Mouse (Mus musculus): ENCODE data around the gene Trip11.
A peak's percentile ranks its signal among the peaks of the same experiment; 100 is the strongest.

The Trip11 gene

DNA sequence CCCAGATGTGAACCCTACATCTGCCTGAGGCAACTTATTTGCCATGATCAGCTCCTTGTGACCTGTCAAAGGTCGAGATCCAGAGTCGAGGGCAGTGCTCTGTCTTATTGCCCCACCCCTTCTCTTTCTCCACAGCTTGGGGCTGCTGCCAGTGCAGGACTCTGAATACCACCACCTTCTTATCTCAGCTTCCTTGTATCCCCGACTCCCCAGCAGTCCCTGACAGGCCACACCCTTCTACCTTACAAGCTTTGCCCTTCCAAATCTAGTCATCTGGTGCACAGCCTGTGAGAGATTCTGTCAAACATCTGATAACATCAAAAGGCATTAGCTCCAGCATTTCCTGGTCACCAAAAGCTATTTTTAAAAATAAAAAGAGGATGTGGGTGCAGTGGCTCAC lies 91.5 kb downstream of the Trip11 start:
- no peak for DNase-seq (ENCODE audit: low read depth, low spot score)

DNA sequence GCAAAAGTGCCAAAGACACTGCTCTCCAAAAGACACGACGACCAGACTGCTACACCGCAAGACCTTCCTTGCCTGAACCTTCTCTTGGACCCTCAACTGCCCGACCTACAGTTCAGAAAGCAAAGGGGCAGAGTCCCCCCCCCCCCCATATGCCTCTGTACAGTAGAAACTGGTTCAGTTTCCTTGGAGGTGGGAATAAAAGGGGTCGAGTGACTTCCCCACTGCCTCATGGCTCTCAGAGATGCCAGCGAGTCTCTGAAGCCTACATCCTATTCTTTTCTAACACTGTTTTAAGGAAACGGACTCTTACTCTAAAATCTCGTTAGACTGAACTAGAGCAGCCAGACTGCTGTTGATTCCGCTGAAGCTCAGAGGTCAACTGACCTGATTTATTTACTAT lies 93.5 kb downstream of the Trip11 start:
- DNase-seq (ENCODE audit: low read depth, low spot score): no peak

DNA sequence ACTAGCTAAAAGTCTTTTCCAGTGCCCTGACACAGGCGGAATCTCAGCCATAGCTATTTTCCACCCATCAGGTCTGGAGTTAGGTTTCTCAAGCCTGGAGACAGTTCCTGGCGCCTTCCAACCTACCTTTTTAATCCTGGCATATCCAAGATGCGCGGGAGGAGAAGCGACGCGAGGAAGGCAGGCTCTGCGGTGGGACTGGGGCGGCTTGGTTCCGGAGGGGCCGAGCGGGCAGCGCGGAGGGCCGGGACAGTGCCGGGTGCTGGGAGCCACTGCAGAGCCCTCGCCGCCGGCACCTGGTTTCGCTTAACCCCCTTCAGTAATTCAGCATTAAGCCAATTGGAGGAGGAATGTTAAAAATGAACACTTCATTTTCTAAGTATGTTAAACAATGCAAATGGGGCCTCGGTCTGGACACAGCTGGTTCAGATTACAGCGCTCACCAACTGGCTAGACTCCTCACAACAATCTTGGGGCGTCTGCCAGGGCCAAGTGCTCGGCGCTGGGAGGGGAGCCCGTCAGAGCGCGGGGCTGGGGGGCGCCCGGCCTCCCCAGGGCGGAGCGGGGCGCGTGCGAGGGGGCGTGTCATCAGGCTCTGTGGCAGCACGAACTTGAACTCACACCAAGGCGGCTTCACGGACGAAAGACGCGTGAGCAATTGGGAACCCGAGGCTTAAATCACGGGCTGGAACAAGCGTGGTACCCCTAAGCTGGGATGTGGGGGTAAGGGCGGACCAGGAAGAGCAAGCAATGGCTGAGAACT lies 94.3 kb downstream of the Trip11 start, which contains the start of gene Fbln5:
TSS of gene Fbln5 (minus strand) at position 448 of the 763 bp plus-strand sequence.
- DNase-seq (ENCODE audit: low read depth, low spot score): peak; percentile 7

DNA sequence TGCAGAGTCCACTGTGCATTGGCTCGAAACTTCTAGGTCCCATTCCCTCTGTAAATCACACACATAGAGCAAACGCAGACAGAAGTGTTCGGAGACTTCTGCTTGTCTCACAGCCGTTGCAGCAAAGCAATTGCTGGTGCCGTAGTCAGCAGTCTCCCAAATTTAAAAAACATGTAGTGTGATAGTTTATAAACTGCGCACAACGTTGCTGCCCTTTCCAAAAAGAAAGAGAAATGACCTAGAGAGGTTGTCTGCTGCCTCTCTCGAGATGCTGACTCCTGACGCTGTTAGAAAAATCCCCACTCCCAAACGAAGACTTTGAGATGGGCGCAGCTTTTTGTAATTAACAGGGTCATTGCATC lies 94.8 kb downstream of the Trip11 start:
- DNase-seq (ENCODE audit: low read depth, low spot score): no peak

DNA sequence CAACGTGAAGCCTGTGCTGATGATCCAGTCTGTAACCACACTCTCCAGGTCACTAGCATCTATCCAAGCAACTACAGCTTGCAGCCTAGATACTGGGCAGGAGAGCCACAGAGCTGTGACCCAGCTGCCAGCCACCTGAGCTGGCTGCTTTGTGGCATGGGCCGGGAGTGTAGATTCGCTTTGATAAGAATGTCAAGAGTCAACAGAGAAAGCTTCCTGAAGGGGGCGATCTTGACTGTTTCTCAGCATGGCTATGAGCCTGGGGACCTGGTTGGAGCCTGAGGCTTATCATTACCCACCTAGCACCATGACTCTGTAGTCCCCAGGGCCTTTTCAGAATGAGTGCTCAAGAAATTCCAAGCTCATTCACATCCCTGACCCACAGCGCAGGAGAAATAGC lies 96.3 kb downstream of the Trip11 start:
- DNase-seq (ENCODE audit: low read depth, low spot score): peak; percentile 45

DNA sequence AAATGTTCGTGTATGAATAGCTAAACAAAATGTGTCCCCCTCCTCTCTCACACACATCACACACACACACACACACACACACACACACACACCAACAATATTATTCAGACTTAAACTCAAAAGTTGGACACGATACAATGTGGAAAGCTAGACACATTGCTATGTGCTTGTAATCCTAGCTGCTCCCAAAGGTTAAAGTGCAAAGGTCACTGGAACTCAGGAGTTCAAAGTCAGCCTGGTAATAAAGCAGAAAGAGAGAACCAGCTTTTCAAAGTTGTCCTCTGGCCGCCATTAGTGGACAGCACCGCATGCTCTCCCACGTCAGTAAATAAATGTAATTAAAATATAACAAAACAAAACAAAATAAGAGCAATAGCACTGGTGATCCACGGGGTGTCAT lies 97.3 kb downstream of the Trip11 start:
- DNase-seq (ENCODE audit: low read depth, low spot score): no peak

DNA sequence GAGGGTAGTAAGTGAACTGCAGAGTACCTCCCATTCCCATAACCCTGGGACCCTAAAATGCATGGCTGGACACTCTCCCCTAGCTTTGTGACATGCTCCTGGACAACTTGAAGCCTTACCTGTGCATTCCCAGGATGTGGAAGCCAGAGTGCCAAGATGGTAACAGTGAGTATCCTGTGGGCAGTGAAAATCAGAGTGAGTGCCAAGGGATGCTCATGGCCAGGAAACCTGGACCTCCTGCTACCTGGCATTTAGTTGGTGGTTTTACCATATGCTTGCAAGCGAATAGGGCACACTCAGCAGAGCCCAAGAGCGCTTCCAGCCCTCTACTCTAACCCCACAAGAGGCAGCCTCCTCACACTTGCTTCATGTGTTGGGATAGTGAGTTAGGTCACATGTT lies 98.6 kb downstream of the Trip11 start:
- no peak for DNase-seq (ENCODE audit: low read depth, low spot score)

DNA sequence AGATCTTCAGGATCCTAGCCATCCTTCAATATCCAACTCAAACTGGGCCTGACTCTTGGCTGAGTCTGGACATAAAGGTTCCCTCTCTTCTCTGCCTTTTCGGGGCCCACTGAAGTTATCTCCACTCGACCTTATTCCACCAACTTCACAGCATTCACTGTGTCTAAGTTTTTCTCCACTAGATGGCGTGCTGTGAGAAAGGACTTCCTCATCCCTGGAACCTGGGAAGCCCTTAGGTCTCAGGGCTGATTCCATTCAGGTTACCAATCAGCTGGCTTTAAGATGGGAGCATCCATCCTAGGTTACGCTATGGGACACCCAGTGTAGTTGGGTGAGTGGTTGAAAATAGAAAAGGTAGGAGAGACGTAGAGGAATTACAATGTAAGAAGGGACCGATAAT lies 101.9 kb downstream of the Trip11 start:
- peak; percentile 18 for DNase-seq (ENCODE audit: low read depth, low spot score)

DNA sequence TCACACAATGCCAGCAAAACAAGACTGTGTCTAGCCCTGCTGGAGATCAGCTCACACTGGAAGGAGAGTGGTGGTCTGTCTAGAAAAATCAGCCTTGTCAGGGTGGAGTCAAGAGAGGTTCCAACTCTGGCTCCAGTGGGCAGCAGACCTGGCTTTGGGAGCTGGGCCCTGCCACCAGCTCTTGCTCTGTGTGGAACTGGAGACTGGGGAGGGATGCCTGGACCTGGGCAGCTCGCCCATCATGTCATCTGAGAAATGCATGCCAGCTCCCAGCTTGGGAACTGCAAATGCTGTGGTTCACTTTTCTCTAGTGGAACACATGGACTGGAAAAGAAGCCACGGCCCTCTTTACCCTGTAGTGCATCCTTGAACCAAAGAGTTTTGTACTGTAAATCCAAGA lies 102.6 kb downstream of the Trip11 start:
- no peak for DNase-seq (ENCODE audit: low read depth, low spot score)

DNA sequence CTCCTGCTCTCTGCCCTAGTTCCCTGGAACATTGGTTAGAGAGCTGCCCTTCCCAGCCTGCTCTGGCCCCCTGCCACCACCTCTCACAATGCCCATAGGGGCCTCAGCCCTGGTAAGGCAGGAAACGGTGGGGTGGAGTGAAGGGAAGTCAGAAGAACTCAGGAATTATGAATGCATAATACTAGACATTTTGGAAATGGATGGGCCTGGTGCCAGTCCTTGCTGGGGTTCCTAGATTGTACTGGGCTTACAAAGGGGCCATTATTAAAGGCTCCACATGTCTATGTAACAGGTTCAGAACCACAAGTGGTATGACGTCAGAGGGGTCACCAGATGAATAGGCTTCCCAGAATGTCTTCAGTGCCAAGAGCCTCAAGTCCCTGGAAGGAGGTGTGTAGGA lies 105.7 kb downstream of the Trip11 start:
- no peak for DNase-seq (ENCODE audit: low read depth, low spot score)

DNA sequence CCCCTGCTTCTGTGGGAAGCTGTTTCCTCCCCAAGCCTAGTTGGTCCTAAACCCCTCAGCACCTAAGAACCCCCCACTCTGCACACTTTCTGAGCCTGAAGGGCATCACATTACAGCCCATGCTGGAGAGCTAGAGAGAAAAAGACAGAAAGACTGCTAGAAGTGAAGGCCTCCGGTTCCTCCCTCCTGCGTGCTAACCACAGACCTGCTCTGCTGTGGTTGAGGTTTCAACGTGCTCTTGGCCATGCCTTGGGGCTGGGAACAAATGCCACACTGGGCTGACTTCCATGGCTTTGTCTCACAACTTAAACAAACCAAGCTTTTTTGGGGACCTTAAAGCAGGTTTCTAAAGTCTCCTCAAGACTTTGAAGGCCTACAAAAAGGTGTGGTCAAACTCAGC lies 110.6 kb downstream of the Trip11 start:
- no peak for DNase-seq (ENCODE audit: low read depth, low spot score)

DNA sequence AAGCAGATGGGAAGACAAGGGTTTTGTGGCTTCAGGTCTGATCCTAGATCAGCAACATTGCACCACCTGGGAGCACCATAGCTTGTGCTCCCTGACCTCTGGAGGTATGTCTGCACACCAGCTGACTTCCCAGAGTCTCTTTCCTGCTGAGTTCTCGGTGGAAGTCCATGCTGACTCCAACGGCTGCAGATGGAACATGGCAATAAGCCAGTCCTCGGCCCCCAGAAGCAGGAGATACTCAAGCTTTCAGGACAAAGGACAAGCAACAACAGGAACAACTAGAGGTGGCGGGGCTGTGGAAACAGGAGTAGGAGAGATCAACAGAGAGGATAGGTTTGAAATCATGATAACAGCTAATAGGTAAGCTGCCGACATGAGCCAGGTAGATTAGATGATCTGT lies 111.3 kb downstream of the Trip11 start:
- DNase-seq (ENCODE audit: low read depth, low spot score): no peak

DNA sequence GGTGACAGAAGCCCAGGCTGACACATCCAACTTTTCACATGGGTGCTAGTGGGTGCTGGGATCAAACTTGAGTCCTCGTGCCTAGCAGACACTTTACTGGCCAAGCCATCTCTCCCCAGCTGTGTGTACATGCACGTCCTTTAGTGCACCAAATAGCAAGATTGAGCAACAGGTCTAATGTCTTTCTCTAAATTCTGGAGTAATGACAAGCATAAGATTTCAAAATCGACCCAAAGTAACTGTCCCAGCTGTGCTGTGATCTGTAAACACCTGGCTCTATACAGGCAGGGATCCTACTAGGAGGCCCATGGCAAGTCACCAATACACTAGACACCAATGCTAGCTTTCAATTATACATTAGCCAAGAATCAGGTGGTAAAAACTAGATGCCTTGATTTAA lies 112.0 kb downstream of the Trip11 start:
- no peak for DNase-seq (ENCODE audit: low read depth, low spot score)

DNA sequence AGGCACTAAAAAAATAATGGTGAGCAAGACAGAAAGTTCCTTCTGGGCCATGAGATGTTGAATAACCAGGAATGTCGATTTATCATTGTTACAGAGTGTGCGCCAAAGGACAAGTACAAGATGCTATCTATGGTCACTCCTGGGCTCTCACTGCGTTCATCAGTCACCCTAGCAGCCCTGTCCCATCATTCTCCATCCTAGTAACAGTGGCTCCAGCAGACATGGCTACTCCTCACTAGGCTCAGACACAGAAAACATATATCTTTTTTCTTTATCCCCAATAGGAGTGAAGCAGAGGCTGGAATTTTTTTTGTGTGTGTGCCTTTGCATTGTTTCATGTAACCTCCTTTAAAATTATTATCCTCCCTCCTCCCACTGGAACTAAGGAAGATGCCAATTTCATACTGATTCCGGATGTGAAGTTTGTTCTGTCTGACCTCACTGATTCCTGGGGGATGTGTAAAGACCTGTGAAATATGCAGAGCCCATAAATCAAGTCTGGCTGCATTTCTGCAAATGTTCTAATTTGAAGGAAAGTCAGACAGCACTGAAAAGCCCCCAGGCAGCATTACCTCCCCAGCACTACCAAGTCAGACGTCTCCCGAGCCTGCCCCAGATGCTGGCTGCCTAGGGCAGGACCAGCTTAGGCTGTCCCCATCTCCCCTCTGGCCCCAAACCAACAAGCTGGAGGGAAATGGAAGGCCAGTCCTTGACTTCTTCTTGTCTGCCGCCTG lies 114.7 kb downstream of the Trip11 start:
- DNase-seq (ENCODE audit: low read depth, low spot score): no peak

DNA sequence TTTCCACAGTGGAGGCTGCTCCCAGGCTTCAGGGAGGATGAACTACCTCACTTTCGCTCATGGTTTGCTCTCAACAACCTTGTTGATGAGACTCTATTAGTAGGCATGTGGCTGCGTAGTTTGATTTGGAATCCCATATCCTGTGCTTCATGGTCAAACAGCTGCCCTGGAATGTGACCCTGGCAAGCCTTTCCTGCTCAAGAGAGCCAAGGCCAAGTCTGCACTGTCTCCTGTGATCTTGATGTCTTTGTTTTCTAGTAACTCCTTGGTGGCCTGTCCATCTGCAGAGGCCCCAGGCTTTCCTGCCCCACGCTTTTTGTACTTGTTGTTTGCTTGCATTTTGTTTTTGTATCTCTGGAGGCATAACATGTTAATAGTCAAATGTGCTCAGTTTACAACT lies 118.6 kb downstream of the Trip11 start:
- no peak for DNase-seq (ENCODE audit: low read depth, low spot score)

DNA sequence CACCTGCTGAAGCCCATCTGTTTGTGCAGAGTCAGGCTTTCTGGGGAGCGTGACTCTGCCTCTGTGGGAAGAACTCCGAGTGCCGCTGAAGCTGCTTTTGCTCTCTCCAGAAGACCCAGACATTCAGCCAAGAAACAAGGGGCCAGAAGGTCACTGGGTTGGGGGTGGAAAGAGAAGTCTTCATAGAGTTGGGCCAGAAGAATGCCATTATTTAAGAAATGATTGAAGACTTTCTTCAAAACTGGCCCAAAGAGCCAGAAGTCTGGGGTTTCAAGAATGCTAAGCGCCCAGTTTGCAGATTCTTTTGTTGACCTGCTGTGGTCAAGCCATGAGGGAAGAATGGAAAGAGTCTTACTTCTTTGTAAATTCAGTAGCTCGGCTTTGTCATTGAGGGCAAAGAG lies 119.8 kb downstream of the Trip11 start:
- no peak for DNase-seq (ENCODE audit: low read depth, low spot score)

DNA sequence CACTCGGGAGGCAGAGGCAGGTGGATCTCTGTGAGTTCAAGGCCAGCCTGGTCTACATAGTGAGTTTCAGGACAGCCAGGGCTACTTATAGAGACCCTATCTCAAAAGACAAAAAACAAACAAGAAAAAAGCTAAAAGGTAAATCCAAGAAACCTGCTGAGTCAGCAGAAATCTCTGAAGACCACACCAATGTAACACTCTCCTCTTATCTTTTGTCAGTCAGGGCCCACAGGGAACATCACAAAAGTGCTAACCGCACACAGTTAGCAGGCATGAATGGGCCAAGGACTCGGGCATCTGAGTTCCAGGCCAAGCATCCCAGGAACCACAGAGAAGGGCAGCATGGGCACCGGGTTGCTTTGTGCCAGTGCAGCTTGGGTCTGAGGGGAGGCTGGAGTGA lies 120.4 kb downstream of the Trip11 start:
- no peak for DNase-seq (ENCODE audit: low read depth, low spot score)

DNA sequence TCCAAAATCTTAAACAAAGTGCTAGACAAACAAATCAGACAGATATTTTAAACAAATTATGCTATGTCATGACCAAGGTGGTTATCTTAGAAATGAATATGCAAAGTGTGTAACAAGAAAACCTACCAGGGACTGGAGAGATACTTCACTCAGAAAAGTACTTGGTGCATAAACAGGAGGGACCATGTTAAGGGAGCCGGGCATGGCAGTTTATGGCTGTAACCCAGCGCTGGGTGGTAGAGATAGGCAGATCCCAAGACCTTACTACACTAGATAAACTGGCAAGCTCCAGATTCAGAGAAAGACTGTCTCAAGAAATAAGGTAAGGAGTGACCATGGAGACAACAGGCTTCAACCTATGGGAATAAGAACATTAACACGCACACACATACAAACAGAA lies 123.3 kb downstream of the Trip11 start:
- no peak for DNase-seq (ENCODE audit: low read depth, low spot score)

DNA sequence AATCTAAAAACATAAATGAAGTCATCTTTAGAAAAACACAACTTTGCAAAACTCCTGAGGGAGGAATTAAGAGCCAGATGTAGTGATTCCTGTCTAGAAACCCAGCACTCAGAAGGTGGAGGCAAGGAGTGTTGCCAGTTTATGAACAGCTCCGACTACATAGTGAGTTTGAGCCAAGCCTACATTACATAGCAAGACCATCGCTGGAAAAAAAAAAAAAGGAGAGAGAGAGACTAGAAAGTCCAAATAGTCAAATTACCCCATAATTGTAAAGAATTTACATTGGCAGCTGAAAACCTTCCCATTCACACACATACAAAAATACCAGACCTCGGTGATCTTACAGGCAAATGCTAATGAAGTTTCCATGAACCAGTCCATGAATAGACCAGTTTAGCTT lies 123.8 kb downstream of the Trip11 start:
- no peak for DNase-seq (ENCODE audit: low read depth, low spot score)
